Mouse (Mus musculus): ENCODE data around the gene Gm20777.
"Not testable (repeated sequence)": the region's sequence is repeated elsewhere in the genome, so short reads cannot be mapped to it uniquely, and the experiment has no call there.

Gene Gm20777

DNA sequence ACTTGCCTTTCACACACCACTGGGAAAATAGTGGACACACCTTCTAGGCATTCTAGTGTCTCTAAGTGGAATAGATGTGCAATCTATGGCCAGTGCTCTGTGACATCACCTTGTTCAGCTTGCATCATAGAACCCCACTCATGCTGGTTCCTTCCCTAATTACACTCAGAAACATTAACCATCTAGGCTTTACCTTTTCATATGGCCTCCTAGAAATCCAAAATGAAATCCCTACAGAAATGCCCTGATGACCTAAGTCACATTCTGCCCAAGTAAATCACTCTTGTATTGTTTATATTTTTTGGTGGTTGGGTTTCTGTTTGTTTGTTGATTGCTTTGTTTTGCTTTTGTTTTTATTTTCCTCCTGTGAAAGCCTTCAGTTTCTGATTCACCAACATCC is at the start of gene Gm20777:
Gene Gm20777, minus strand, starts transcription at position 101 of the 400 bp plus-strand sequence.
- DNase-seq (ENCODE audit: low read depth, low spot score): not testable (repeated sequence)

- DNase-seq (ENCODE audit: low read depth, low spot score): not testable (repeated sequence)
These were observed 42.7 kb downstream of the Gm20777 start for GRCm38 (mm10) chrY:10709551-10709950.

- DNase-seq (ENCODE audit: low read depth, low spot score): not testable (repeated sequence)
These were observed 43.5 kb downstream of the Gm20777 start for GRCm38 (mm10) chrY:10708761-10709160.

DNA sequence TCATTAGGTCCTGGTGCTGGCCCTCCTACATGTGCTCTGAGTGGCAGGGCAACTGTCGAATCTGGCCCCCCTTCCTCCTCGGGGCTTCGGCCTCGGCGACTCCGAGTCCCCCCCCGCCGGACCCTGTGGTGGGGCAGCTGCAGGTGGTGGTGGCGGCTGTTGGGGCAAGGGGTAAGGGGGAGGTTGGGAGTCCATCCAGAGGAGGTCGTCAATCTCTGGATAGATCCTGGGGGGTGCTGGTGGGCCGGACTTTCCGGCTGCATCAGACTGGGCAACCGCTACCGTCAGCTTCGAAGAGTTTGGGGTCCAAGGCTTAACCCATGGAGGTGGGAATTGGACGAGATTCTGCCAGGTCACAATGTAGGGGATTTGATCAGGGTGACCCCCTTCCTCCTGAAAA is 44.0 kb downstream of the Gm20777 start:
- DNase-seq (ENCODE audit: low read depth, low spot score): not testable (repeated sequence)

- DNase-seq (ENCODE audit: low read depth, low spot score): not testable (repeated sequence)
These were observed 45.6 kb downstream of the Gm20777 start for GRCm38 (mm10) chrY:10706686-10707085.

Data from brain, embryonic 18.5 days (tissue).